Mouse (Mus musculus) G1E (cell line): ENCODE measurements around the gene Myo1b.

Experiments
- CTCF ChIP-seq: IDR thresholded peaks from 2 replicates; pipeline ENCODE4 v1.5.1; 2012; ENCODE audit warnings: low read depth, low read length, inconsistent platforms, mixed read lengths
- GATA1 ChIP-seq: IDR thresholded peaks from 2 replicates; pipeline ENCODE4 v1.6.1; 2012; ENCODE audit warnings: borderline replicate concordance, low read length, inconsistent platforms, mixed read lengths
- POLR2AphosphoS5 ChIP-seq: IDR thresholded peaks from 2 replicates; pipeline ENCODE4 v1.6.1; 2012; ENCODE audit warnings: low read depth, low read length, inconsistent platforms; ENCODE audit not compliant: insufficient replicate concordance
- TAL1 ChIP-seq: conservative IDR thresholded peaks from 2 replicates; pipeline ENCODE4 v1.6.1; 2012; ENCODE audit warnings: low read depth, low read length, inconsistent platforms, mixed read lengths

GRCm38 (mm10) chr1:51879927-51880814 lies 35.7 kb downstream of the Myo1b start:
- no peak for TF ChIP-seq CTCF
- no peak for TF ChIP-seq TAL1
- no peak for TF ChIP-seq GATA1
- no peak for TF ChIP-seq POLR2AphosphoS5
